Mouse (Mus musculus) bone marrow macrophage, adult 2 months (primary cell): ENCODE data around the gene Arid1a. TPM values are rescaled to one million over a fixed set of nuclear protein-coding genes. Genes with fewer than 3 reads are reported as not detected.
"Not testable (repeated sequence)": the region's sequence is repeated elsewhere in the genome, so short reads cannot be mapped to it uniquely, and the experiment has no call there.

ENCODE experiments used
- H3K27ac ChIP-seq: 2 replicates; pipeline ENCODE4 v1.5.1; 2012; ENCODE audit warnings: low read depth, low read length; ENCODE audit not compliant: insufficient read depth
- H3K4me1 ChIP-seq: 2 replicates; pipeline ENCODE4 v1.6.1; 2012; ENCODE audit warnings: low read length; ENCODE audit not compliant: control insufficient read depth, insufficient read depth
- H3K4me3 ChIP-seq: 2 replicates; pipeline ENCODE4 v1.5.1; 2012; ENCODE audit warnings: mild to moderate bottlenecking, low read length, moderate library complexity; ENCODE audit not compliant: insufficient read depth
- CTCF ChIP-seq: IDR thresholded peaks from 2 replicates; pipeline ENCODE4 v1.5.1; 2012; ENCODE audit warnings: low read depth, mild to moderate bottlenecking, low read length, moderate library complexity
- POLR2A ChIP-seq: IDR thresholded peaks from 2 replicates; pipeline ENCODE4 v1.6.1; 2012; ENCODE audit warnings: mild to moderate bottlenecking, low read depth, low read length, borderline replicate concordance
- polyA plus RNA-seq: library from polyadenylated mRNA; stranded (reverse); fragments of >200 nt; gene quantifications from 2 replicates; pipeline ENCODE4 v1.2.4, GENCODE M21; 2012; ENCODE audit not compliant: missing spikeins, insufficient read depth, insufficient read length

The Arid1a gene
- polyA plus RNA-seq, 1 experiment: 61.1 TPM

DNA sequence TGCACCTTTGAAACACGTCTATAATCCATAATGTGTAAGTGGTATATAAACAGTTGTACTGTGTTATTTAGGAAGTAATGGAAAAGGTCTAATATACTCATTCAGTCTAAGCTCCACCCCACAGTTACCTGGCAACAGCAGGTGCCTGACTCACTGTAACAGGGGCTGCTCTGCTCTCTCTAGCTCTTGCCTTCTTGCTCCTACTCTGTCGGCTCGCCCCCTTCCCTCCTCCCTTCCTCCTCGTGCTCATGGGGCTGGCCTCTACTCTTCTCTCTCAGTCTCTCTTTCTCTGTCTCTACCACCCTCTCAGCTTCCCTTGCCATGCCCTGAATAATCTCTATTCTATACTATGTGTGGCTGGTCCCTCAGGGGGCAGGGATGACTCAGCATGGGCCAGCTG is 99.6 kb downstream of the Arid1a start:
- H3K27ac ChIP-seq: no peak overlapping the region
- peaks cover 26% of the 10 kb centered on the region for H3K4me1 ChIP-seq
- TF ChIP-seq POLR2A (no peak), CTCF (no peak)
- H3K4me3 ChIP-seq: no peak overlapping the region

DNA sequence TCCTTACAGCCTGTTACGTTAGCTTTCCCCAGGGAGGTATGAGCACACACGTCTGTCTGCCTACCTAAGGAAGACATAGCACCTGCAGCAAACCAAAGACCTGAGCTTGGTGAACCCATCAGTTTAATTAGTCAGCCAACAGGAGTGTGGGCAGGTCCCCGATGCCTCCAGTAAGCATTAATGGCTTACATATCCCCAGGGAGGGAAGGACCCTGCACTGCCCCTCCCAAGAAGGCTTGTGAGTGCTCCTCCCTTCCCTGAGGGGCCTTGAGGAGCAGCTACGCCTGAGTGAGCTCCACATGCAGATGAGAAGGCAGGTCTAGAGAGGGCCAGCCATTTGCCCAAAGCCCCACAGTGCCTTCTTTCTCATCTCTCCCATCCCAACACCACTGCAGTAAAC is 100.3 kb downstream of the Arid1a start:
- no peak overlapping the region for H3K4me3 ChIP-seq
- no peak for TF ChIP-seq POLR2A
- TF ChIP-seq CTCF: no peak
- peaks cover 26% of the 10 kb centered on the region for H3K4me1 ChIP-seq
- H3K27ac ChIP-seq: no peak overlapping the region

- H3K27ac ChIP-seq, H3K4me3 ChIP-seq: not testable (repeated sequence)
- H3K4me1 ChIP-seq: peaks cover 18% of the 10 kb centered on the region
Observed at GRCm38 (mm10) chr4:133654070-133654469, 102.5 kb downstream of the Arid1a start.

DNA sequence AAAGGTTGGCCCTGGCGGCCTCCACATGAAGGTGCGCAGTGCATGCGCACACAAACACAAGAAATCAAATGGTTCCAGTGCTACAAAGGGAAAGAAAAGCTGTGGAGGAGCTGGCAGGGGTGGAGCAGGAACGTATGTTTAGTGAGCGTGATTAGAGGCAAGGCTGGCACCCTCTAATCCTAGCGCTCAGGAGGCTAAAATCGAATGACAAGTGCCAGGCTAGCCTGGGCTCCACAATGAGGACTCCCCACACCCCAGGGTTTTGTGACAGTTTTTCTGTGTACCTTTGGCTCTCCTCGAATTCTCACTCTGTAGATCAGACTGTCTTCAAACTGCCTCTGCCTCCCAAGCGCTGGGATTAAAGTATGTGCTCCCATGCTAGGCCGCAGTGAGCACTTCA is 103.8 kb downstream of the Arid1a start:
- Histone ChIP-seq H3K27ac (no peak overlapping the region), H3K4me3 (no peak overlapping the region), H3K4me1 (peaks cover 8% of the 10 kb centered on the region)
- TF ChIP-seq CTCF: no peak
- TF ChIP-seq POLR2A: no peak

GRCm38 (mm10) chr4:133651986-133652385 is 104.6 kb downstream of the Arid1a start:
- peaks cover 4% of the 10 kb centered on the region for H3K4me1 ChIP-seq
- TF ChIP-seq POLR2A (no peak), CTCF (no peak)
- no peak overlapping the region for H3K4me3 ChIP-seq
- H3K27ac ChIP-seq: no peak overlapping the region

- Histone ChIP-seq H3K27ac (0 out of 2 replicates have a peak overlapping the region, but pooled peaks have one; percentile 10), H3K4me1 (peaks cover 4% of the 10 kb centered on the region), H3K4me3 (no peak overlapping the region)
- TF ChIP-seq POLR2A (no peak), CTCF (no peak)
Observed at GRCm38 (mm10) chr4:133651445-133651844, 105.1 kb downstream of the Arid1a start.

GRCm38 (mm10) chr4:133649989-133650699 is 106.4 kb downstream of the Arid1a start, which contains the start of gene Zdhhc18:
Gene Zdhhc18, minus strand, starts transcription at chr4:133650154.
- TF ChIP-seq CTCF (peak; percentile 63), POLR2A (0 out of 2 replicates have a peak, but pooled peaks have one; percentile 8)
- Histone ChIP-seq H3K4me1 (peaks cover 4% of the 10 kb centered on the region), H3K27ac (peak within 1 kb of the TSS; percentile 55), H3K4me3 (peak within 1 kb of the TSS; percentile 92)

GRCm38 (mm10) chr4:133649464-133649863 is 107.1 kb downstream of the Arid1a start:
- H3K4me3 ChIP-seq: peak overlapping the region; percentile 92
- peak overlapping the region; percentile 55 for H3K27ac ChIP-seq
- H3K4me1 ChIP-seq: not testable (repeated sequence)

GRCm38 (mm10) chr4:133645680-133646079 is 110.9 kb downstream of the Arid1a start:
- Histone ChIP-seq H3K27ac (no peak overlapping the region), H3K4me3 (no peak overlapping the region), H3K4me1 (no peaks in the 10 kb centered on the region)
- TF ChIP-seq CTCF (no peak), POLR2A (no peak)

DNA sequence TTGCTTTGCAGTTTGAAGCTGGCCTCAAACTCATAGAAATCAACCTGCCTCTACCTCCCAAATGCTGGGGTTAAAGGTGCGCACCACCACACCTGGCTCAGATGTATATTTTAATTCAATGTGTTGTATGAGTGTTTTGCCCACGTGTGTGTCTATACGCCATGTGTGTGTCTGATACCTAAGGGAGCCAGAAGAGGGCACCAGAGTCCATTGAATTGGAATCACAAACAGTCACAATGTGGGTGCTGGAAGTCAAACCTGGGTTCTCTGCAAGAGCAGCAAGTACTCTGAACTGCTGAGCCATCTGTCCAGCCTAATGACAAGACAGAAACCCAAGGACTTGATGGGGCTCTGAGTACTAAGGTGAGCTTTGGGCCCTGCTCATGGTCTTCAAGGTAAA is 111.4 kb downstream of the Arid1a start:
- Histone ChIP-seq H3K4me1 (no peaks in the 10 kb centered on the region), H3K4me3 (no peak overlapping the region), H3K27ac (no peak overlapping the region)
- TF ChIP-seq CTCF: no peak
- TF ChIP-seq POLR2A: no peak

GRCm38 (mm10) chr4:133634043-133634410 is 122.5 kb downstream of the Arid1a start:
- peaks cover 18% of the 10 kb centered on the region for H3K4me1 ChIP-seq
- no peak overlapping the region for H3K4me3 ChIP-seq
- no peak overlapping the region for H3K27ac ChIP-seq
- TF ChIP-seq POLR2A (no peak), CTCF (no peak)
